15 mouse cellular contexts compared by ENCODE assay signal in genomic region chr13:56476790-56477189, GRCm38 (mm10). TPM values are rescaled to one million over a fixed set of nuclear protein-coding genes. Genes with fewer than 3 reads are reported as not detected.
DNase-seq lines count a peak whose midpoint lies in the region; ATAC-seq and TF ChIP-seq lines count a peak whose summit lies in the region.
"Had no signal": no experiment of that assay in that cellular context is flagged by ENCODE, and none has a peak within 500 bp of the region (broad histone marks: within the 10 kb centered on the region; RNA-seq: fewer than 3 reads in every experiment).

No protein-coding gene starts in this region.

- no peak overlapping the region for H3K27ac ChIP-seq in heart, embryonic 12.5 days (ENCODE audit: poor library complexity, severe bottlenecking)
- no peak overlapping the region for H3K27ac ChIP-seq in left cerebral cortex, adult 2 months
- H3K27ac ChIP-seq in midbrain, embryonic 15.5 days, result no peak overlapping the region
- H3K27ac ChIP-seq: hindbrain, embryonic 15.5 days; limb, embryonic 13.5 days; neural tube, embryonic 13.5 days had no signal

- WGBS in heart, embryonic 12.5 days, result 67% methylated on average over 5 of the region's 5 CpGs
- WGBS in midbrain, embryonic 15.5 days, result 78% methylated on average over 5 of the region's 5 CpGs

- intact Hi-C loops in left cerebral cortex, adult 2 months (cut with DNase I), result loop anchor here (5.0 kb wide), 4 partner anchors 166 to 331 kb away; no protein-coding TSS in a partner anchor

- no peaks in the 10 kb centered on the region for H3K9me3 ChIP-seq in heart, embryonic 12.5 days (replicated peaks)
- H3K9me3 ChIP-seq in midbrain, embryonic 15.5 days, result no peaks in the 10 kb centered on the region
- H3K9me3 ChIP-seq: hindbrain, embryonic 15.5 days; limb, embryonic 13.5 days; neural tube, embryonic 13.5 days had no signal

- ATAC-seq in heart, embryonic 12.5 days (ENCODE audit: insufficient number of reproducible peaks, low FRiP score), result no peak
- ATAC-seq in midbrain, embryonic 15.5 days (replicated peaks), result no peak

- H3K4me3 ChIP-seq in heart, embryonic 12.5 days, result no peak overlapping the region
- no peak overlapping the region for H3K4me3 ChIP-seq in left cerebral cortex, adult 2 months
- no peak overlapping the region for H3K4me3 ChIP-seq in midbrain, embryonic 15.5 days
- H3K4me3 ChIP-seq: hindbrain, embryonic 15.5 days; limb, embryonic 13.5 days; neural tube, embryonic 13.5 days had no signal

- peak; percentile 78 for DNase-seq in heart, adult 11 months
- peak; percentile 86 for DNase-seq in CD4-positive helper T cell, adult 2 months (ENCODE audit: low read depth, low spot score)
- peak; percentile 44 for DNase-seq in fibroblast of lung, adult 2 months (ENCODE audit: low read depth)
- peak; percentile 57 to 70 for DNase-seq in thymus, adult 18-20 months
- DNase-seq in left cerebral cortex, adult 2 months (ENCODE audit: extremely low spot score in 1 of 2, low spot score in 2 of 2), result no peak
- DNase-seq in right cerebral cortex, postnatal 4 days, result no peak

- no peak overlapping the region for H3K9ac ChIP-seq in heart, embryonic 12.5 days
- H3K9ac ChIP-seq in midbrain, embryonic 15.5 days, result no peak overlapping the region
- H3K9ac ChIP-seq: hindbrain, embryonic 15.5 days; limb, embryonic 13.5 days; neural tube, embryonic 13.5 days had no signal

- no peak for TF ChIP-seq CTCF in left cerebral cortex, adult 2 months (IDR thresholded peaks at IDR 0.05)

- no peak overlapping the region for H3K4me2 ChIP-seq in heart, embryonic 12.5 days
- no peak overlapping the region for H3K4me2 ChIP-seq in midbrain, embryonic 15.5 days
- H3K4me2 ChIP-seq: hindbrain, embryonic 15.5 days; limb, embryonic 13.5 days; neural tube, embryonic 13.5 days had no signal

- H3K4me1 ChIP-seq in heart, embryonic 12.5 days (replicated peaks), result peaks cover 12% of the 10 kb centered on the region; the same call in 1 of the 2 replicates
- H3K4me1 ChIP-seq in midbrain, embryonic 15.5 days, result 0 out of 2 replicates have a peak, but pooled peaks cover 3% of the 10 kb centered on the region
- H3K4me1 ChIP-seq: neural tube, embryonic 13.5 days had no signal

- H3K27me3 ChIP-seq in heart, embryonic 12.5 days (replicated peaks), result no peaks in the 10 kb centered on the region
- H3K27me3 ChIP-seq in midbrain, embryonic 15.5 days (replicated peaks), result no peaks in the 10 kb centered on the region; the same call in 1 of the 2 replicates
- H3K27me3 ChIP-seq: hindbrain, embryonic 15.5 days; limb, embryonic 13.5 days; neural tube, embryonic 13.5 days had no signal

- H3K36me3 ChIP-seq in heart, embryonic 12.5 days, result no peaks in the 10 kb centered on the region
- H3K36me3 ChIP-seq in midbrain, embryonic 15.5 days (replicated peaks), result no peaks in the 10 kb centered on the region
- H3K36me3 ChIP-seq: hindbrain, embryonic 15.5 days; limb, embryonic 13.5 days; neural tube, embryonic 13.5 days had no signal

RNA-seq across cellular contexts. Expression of gene Il9, which starts 5.3 kb away (rescaled TPM):
- polyA plus RNA-seq in heart, embryonic 12.5 days (2016; fragmentation: Nextera tagmentation; extraction: Ambion mirVana), result not detected in 2 replicates
- total RNA-seq in left cerebral cortex, adult 2 months (2021), result not detected
- not detected in 2 replicates for polyA plus RNA-seq in midbrain, embryonic 15.5 days (2015; fragmentation: Nextera tagmentation; extraction: Ambion mirVana)
- total RNA-seq: ES-E14; heart, adult 18-20 months; layer of hippocampus, adult 18-20 months had no signal
- polyA plus RNA-seq: hindbrain, embryonic 15.5 days; limb, embryonic 13.5 days; lung, embryonic 16.5 days; neural tube, embryonic 13.5 days had no signal

RNA-seq across cellular contexts. Expression of gene Slc25a48, which starts 38.6 kb away (rescaled TPM):
- polyA plus RNA-seq in heart, embryonic 12.5 days (2016; fragmentation: Nextera tagmentation; extraction: Ambion mirVana), result not detected in 2 replicates
- not detected for total RNA-seq in left cerebral cortex, adult 2 months (2021)
- 0.05 TPM in 1 of 2 replicates, not detected in the other for polyA plus RNA-seq in midbrain, embryonic 15.5 days (2015; fragmentation: Nextera tagmentation; extraction: Ambion mirVana)
- polyA plus RNA-seq: hindbrain, embryonic 15.5 days; neural tube, embryonic 13.5 days had no signal

RNA-seq across cellular contexts. Expression of gene Fbxl21, which starts 45.5 kb away (rescaled TPM):
- 1.0 and 1.3 TPM in 2 replicates for polyA plus RNA-seq in heart, embryonic 12.5 days (2016; fragmentation: Nextera tagmentation; extraction: Ambion mirVana)
- total RNA-seq in left cerebral cortex, adult 2 months (2021), result 1 to 10 TPM; 6.8 to 7.3 TPM
- polyA plus RNA-seq in midbrain, embryonic 15.5 days (2015; fragmentation: Nextera tagmentation; extraction: Ambion mirVana), result 2.4 and 2.7 TPM in 2 replicates

RNA-seq across cellular contexts. Expression of gene Gm3045, which starts 50.4 kb away (rescaled TPM):
- not detected in 2 replicates for polyA plus RNA-seq in heart, embryonic 12.5 days (2016; fragmentation: Nextera tagmentation; extraction: Ambion mirVana)
- not detected for total RNA-seq in left cerebral cortex, adult 2 months (2021)
- polyA plus RNA-seq in midbrain, embryonic 15.5 days (2015; fragmentation: Nextera tagmentation; extraction: Ambion mirVana), result not detected in 2 replicates
- total RNA-seq: ES-E14; heart, adult 18-20 months; layer of hippocampus, adult 18-20 months had no signal
- polyA plus RNA-seq: hindbrain, embryonic 15.5 days; lung, embryonic 16.5 days; neural tube, embryonic 13.5 days had no signal

Comparison
In these comparisons a context has a peak if more than half of its experiments do, and no peak if none do; other contexts are left out.
1. DNase-seq: peak in heart, adult 11 months (single experiment), CD4-positive helper T cell, adult 2 months (single experiment), fibroblast of lung, adult 2 months (single experiment) and thymus, adult 18-20 months (2 of 2); none in left cerebral cortex, adult 2 months (0 of 2) and right cerebral cortex, postnatal 4 days (single experiment).